13 mouse cellular contexts compared by ENCODE assay signal in genomic region chr12:100239807-100240206, GRCm38 (mm10). TPM values are rescaled to one million over a fixed set of nuclear protein-coding genes. Genes with fewer than 3 reads are reported as not detected.
DNase-seq lines count a peak whose midpoint lies in the region; ATAC-seq and TF ChIP-seq lines count a peak whose summit lies in the region.
"Had no signal": no experiment of that assay in that cellular context is flagged by ENCODE, and none has a peak within 500 bp of the region (broad histone marks: within the 10 kb centered on the region; RNA-seq: fewer than 3 reads in every experiment).

No protein-coding gene starts in this region.

- H3K27me3 ChIP-seq in hindbrain, embryonic 10.5 days (ENCODE audit: insufficient read depth, poor library complexity, severe bottlenecking), result no peaks in the 10 kb centered on the region
- H3K27me3 ChIP-seq in hindbrain, embryonic 12.5 days, result no peaks in the 10 kb centered on the region
- no peaks in the 10 kb centered on the region for H3K27me3 ChIP-seq in limb, embryonic 14.5 days (ENCODE audit: control insufficient read depth, insufficient read depth, low read length)
- H3K27me3 ChIP-seq in limb, embryonic 10.5 days (ENCODE audit: low read depth, poor library complexity, severe bottlenecking), result no peaks in the 10 kb centered on the region
- no peaks in the 10 kb centered on the region for H3K27me3 ChIP-seq in forebrain, embryonic 13.5 days
- no peaks in the 10 kb centered on the region for H3K27me3 ChIP-seq in midbrain, embryonic 12.5 days
- H3K27me3 ChIP-seq: lung, embryonic 15.5 days; neural tube, embryonic 13.5 days had no signal

- TF ChIP-seq POLR2A in limb, embryonic 14.5 days (IDR thresholded peaks at IDR 0.05; ENCODE audit: borderline replicate concordance, extremely low read depth, insufficient read depth, insufficient read length), result no peak

- H3K36me3 ChIP-seq in hindbrain, embryonic 10.5 days, result no peaks in the 10 kb centered on the region
- no peaks in the 10 kb centered on the region for H3K36me3 ChIP-seq in hindbrain, embryonic 12.5 days
- H3K36me3 ChIP-seq in limb, embryonic 14.5 days (ENCODE audit: control insufficient read depth, insufficient read depth, low read length), result no peaks in the 10 kb centered on the region
- H3K36me3 ChIP-seq in limb, embryonic 10.5 days, result no peaks in the 10 kb centered on the region
- H3K36me3 ChIP-seq in forebrain, embryonic 13.5 days (ENCODE audit: poor library complexity, severe bottlenecking), result no peaks in the 10 kb centered on the region
- no peaks in the 10 kb centered on the region for H3K36me3 ChIP-seq in midbrain, embryonic 12.5 days
- H3K36me3 ChIP-seq: lung, embryonic 15.5 days; neural tube, embryonic 13.5 days had no signal

- ATAC-seq in hindbrain, embryonic 12.5 days (ENCODE audit: low FRiP score), result no peak
- ATAC-seq in limb, embryonic 14.5 days (ENCODE audit: low FRiP score, low read depth), result no peak
- ATAC-seq in forebrain, embryonic 13.5 days, result no peak; the same call in 1 of the 2 replicates
- ATAC-seq in midbrain, embryonic 12.5 days (ENCODE audit: low FRiP score, low read depth), result no peak
- ATAC-seq: activated CD4-positive, CD25-positive, alpha-beta regulatory T cell, adult 4 months had no signal

- H3K4me2 ChIP-seq in hindbrain, embryonic 12.5 days (replicated peaks), result no peak overlapping the region
- no peak overlapping the region for H3K4me2 ChIP-seq in limb, embryonic 14.5 days (replicated peaks; ENCODE audit: low read depth, low read length, severe bottlenecking)
- no peak overlapping the region for H3K4me2 ChIP-seq in forebrain, embryonic 13.5 days
- H3K4me2 ChIP-seq in midbrain, embryonic 12.5 days (replicated peaks), result no peak overlapping the region
- H3K4me2 ChIP-seq: lung, embryonic 15.5 days; neural tube, embryonic 13.5 days had no signal

- 91% methylated on average over 6 of the region's 6 CpGs for WGBS in hindbrain, embryonic 10.5 days
- 77% methylated on average over 6 of the region's 6 CpGs for WGBS in hindbrain, embryonic 12.5 days
- WGBS in limb, embryonic 14.5 days, result 39% methylated on average over 6 of the region's 6 CpGs
- 86% methylated on average over 6 of the region's 6 CpGs for WGBS in limb, embryonic 10.5 days
- 38% methylated on average over 6 of the region's 6 CpGs for WGBS in forebrain, embryonic 13.5 days
- WGBS in midbrain, embryonic 12.5 days, result 85% methylated on average over 6 of the region's 6 CpGs

- H3K9ac ChIP-seq in hindbrain, embryonic 12.5 days, result no peak overlapping the region
- no peak overlapping the region for H3K9ac ChIP-seq in limb, embryonic 14.5 days (ENCODE audit: low read depth, low read length, severe bottlenecking)
- H3K9ac ChIP-seq in forebrain, embryonic 13.5 days, result no peak overlapping the region
- no peak overlapping the region for H3K9ac ChIP-seq in midbrain, embryonic 12.5 days (replicated peaks)
- H3K9ac ChIP-seq: lung, embryonic 15.5 days; neural tube, embryonic 13.5 days had no signal

- no peak for DNase-seq in hindbrain, embryonic 10.5 days (ENCODE audit: low spot score)
- DNase-seq in limb, embryonic 14.5 days (ENCODE audit: low spot score), result peak; percentile 57
- no peak for DNase-seq in limb, embryonic 10.5 days (ENCODE audit: low spot score)
- DNase-seq in gastrocnemius, postnatal 4 days (ENCODE audit: low spot score in 2 of 2), result no peak
- DNase-seq: heart, adult 11 months; layer of hippocampus, postnatal 36 days; thymus, postnatal 14 days had no signal

- H3K27ac ChIP-seq in hindbrain, embryonic 10.5 days, result peak overlapping the region; percentile 46
- no peak overlapping the region for H3K27ac ChIP-seq in hindbrain, embryonic 12.5 days
- H3K27ac ChIP-seq in limb, embryonic 14.5 days (replicated peaks; ENCODE audit: low read depth, low read length), result no peak overlapping the region
- H3K27ac ChIP-seq in limb, embryonic 10.5 days, result no peak overlapping the region
- H3K27ac ChIP-seq in forebrain, embryonic 13.5 days, result peak overlapping the region; percentile 73
- H3K27ac ChIP-seq in midbrain, embryonic 12.5 days (replicated peaks), result peak overlapping the region; percentile 7; the same call in 1 of the 2 replicates
- H3K27ac ChIP-seq: lung, embryonic 15.5 days; neural tube, embryonic 13.5 days had no signal

- no peaks in the 10 kb centered on the region for H3K9me3 ChIP-seq in hindbrain, embryonic 10.5 days
- H3K9me3 ChIP-seq in hindbrain, embryonic 12.5 days (replicated peaks), result no peaks in the 10 kb centered on the region
- H3K9me3 ChIP-seq in limb, embryonic 14.5 days (ENCODE audit: control insufficient read depth, low read length), result no peaks in the 10 kb centered on the region
- no peaks in the 10 kb centered on the region for H3K9me3 ChIP-seq in limb, embryonic 10.5 days (replicated peaks)
- no peaks in the 10 kb centered on the region for H3K9me3 ChIP-seq in forebrain, embryonic 13.5 days (replicated peaks)
- no peaks in the 10 kb centered on the region for H3K9me3 ChIP-seq in midbrain, embryonic 12.5 days
- H3K9me3 ChIP-seq: lung, embryonic 15.5 days; neural tube, embryonic 13.5 days had no signal

- no peak overlapping the region for H3K4me3 ChIP-seq in hindbrain, embryonic 10.5 days
- H3K4me3 ChIP-seq in hindbrain, embryonic 12.5 days, result no peak overlapping the region
- no peak overlapping the region for H3K4me3 ChIP-seq in limb, embryonic 14.5 days (replicated peaks; ENCODE audit: low read length)
- H3K4me3 ChIP-seq in limb, embryonic 10.5 days, result no peak overlapping the region
- no peak overlapping the region for H3K4me3 ChIP-seq in forebrain, embryonic 13.5 days
- no peak overlapping the region for H3K4me3 ChIP-seq in midbrain, embryonic 12.5 days
- H3K4me3 ChIP-seq: lung, embryonic 15.5 days; neural tube, embryonic 13.5 days had no signal

- peaks cover 42% of the 10 kb centered on the region for H3K4me1 ChIP-seq in hindbrain, embryonic 10.5 days (replicated peaks)
- peaks cover 26% of the 10 kb centered on the region for H3K4me1 ChIP-seq in hindbrain, embryonic 12.5 days
- H3K4me1 ChIP-seq in limb, embryonic 14.5 days (ENCODE audit: control insufficient read depth, insufficient read depth, low read length), result no peaks in the 10 kb centered on the region; the same call in 1 of the 2 replicates
- H3K4me1 ChIP-seq in limb, embryonic 10.5 days, result peaks cover 13% of the 10 kb centered on the region
- H3K4me1 ChIP-seq in forebrain, embryonic 13.5 days, result peaks cover 25% of the 10 kb centered on the region
- H3K4me1 ChIP-seq in midbrain, embryonic 12.5 days, result peaks cover 35% of the 10 kb centered on the region

RNA-seq across cellular contexts. Expression of gene Calm1, which starts 40.6 kb away (rescaled TPM):
- polyA plus RNA-seq in hindbrain, embryonic 10.5 days (2016; fragmentation: Nextera tagmentation; extraction: Ambion mirVana), result 1,379 and 1,527 TPM in 2 replicates
- polyA plus RNA-seq in hindbrain, embryonic 12.5 days (2016; fragmentation: Nextera tagmentation; extraction: Ambion mirVana), result 1,638 and 1,690 TPM in 2 replicates
- 306 and 318 TPM in 2 replicates for polyA plus RNA-seq in limb, embryonic 14.5 days (2012; rRNA removed)
- polyA plus RNA-seq in limb, embryonic 14.5 days (2014; fragmentation: Nextera tagmentation; extraction: Ambion mirVana), result 1,221 and 1,299 TPM in 2 replicates
- polyA plus RNA-seq in limb, embryonic 10.5 days (2016; fragmentation: Nextera tagmentation; extraction: Ambion mirVana), result 1,121 and 1,290 TPM in 2 replicates
- polyA plus RNA-seq in forebrain, embryonic 13.5 days (2015; fragmentation: Nextera tagmentation; extraction: Ambion mirVana), result 1,816 and 2,096 TPM in 2 replicates
- 1,734 and 1,740 TPM in 2 replicates for polyA plus RNA-seq in midbrain, embryonic 12.5 days (2016; fragmentation: Nextera tagmentation; extraction: Ambion mirVana)
- 100 to 1,000 TPM; 311 to 332 TPM for total RNA-seq in gastrocnemius, postnatal 4 days (2021)

Comparison
In these comparisons a context has a peak if more than half of its experiments do, and no peak if none do; other contexts are left out.
1. H3K27ac ChIP-seq: peak in hindbrain, embryonic 10.5 days (single experiment), forebrain, embryonic 13.5 days (single experiment) and midbrain, embryonic 12.5 days (single experiment); none in hindbrain, embryonic 12.5 days (single experiment), limb, embryonic 14.5 days (single experiment) and limb, embryonic 10.5 days (single experiment).